Mouse (Mus musculus) liver, embryonic 14 days (tissue): ENCODE data around the gene Csf2rb2. TPM values are rescaled to one million over a fixed set of nuclear protein-coding genes. Genes with fewer than 3 reads are reported as not detected.

Experiments used
- polyA plus RNA-seq: library from polyadenylated mRNA; depleted of rRNA; stranded (reverse); fragments of >200 nt; gene quantifications from 2 replicates; pipeline ENCODE4 v1.2.3, GENCODE M21; 2012; rRNA removed

Csf2rb2 gene
- 1.4 and 2.0 TPM in 2 replicates for polyA plus RNA-seq

DNA sequence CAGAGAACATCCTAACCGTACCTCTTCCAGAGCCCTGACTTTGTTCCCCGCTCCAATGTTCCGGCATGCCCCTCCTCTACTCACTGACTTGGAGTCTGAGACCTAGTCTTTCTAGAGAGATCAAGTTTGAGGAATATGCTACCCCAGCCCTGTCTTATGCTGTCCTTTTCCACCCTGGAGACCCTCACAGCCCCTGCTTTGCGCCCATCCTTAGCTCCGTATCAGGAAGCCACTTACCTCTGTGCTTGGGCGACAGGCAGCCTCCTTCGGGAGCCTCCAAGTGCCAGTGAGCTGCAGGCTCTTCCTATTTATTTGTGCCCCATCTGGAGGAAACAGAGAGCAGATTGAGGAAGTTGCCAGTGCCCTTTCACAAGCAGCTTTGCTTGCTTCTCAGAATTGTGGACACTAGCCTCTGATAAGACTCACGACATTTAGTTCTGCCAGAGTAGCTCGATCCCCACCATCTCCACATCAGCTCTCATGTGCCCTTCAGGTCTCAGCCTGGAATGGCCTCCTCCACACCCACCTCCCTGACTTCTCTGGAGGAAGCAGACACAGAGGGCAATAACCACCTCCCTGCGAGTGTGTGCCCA, at the start of gene Csf2rb2:
Gene Csf2rb2, minus strand, starts transcription at position 381 of the 593 bp plus-strand sequence.

DNA sequence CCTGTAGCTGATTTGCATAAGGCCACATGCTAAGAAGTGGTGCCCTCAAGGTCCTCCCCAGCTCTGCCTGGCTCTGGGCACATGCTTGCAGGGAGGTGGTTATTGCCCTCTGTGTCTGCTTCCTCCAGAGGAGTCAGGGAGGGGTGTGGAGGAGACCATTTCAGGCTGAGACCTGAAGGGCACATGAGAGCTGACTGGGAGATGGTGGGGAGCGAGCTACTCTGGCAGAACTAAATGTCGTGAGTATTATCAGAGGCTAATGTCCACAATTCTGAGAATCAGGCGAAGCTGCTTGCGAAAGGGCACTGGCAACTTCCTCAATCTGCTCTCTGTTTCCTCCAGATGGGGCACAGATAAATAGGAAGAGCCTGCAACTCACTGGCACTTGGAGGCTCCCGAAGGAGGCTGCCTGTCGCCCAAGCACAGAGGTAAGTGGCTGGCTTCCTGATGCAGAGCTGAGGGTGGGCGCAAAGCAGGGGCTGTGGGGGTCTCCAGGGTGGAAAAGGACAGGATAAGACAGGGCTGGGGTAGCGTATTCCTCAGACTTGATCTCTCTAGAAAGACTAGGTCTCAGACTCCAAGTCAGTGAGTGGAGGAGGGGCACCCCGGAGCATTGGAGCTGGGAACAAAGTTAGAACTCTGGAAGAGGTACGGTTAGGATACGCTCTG, 20.3 kb upstream of the Csf2rb2 start, which contains the start of gene Csf2rb:
Gene Csf2rb, plus strand, starts transcription at position 82 of the 669 bp plus-strand sequence.

DNA sequence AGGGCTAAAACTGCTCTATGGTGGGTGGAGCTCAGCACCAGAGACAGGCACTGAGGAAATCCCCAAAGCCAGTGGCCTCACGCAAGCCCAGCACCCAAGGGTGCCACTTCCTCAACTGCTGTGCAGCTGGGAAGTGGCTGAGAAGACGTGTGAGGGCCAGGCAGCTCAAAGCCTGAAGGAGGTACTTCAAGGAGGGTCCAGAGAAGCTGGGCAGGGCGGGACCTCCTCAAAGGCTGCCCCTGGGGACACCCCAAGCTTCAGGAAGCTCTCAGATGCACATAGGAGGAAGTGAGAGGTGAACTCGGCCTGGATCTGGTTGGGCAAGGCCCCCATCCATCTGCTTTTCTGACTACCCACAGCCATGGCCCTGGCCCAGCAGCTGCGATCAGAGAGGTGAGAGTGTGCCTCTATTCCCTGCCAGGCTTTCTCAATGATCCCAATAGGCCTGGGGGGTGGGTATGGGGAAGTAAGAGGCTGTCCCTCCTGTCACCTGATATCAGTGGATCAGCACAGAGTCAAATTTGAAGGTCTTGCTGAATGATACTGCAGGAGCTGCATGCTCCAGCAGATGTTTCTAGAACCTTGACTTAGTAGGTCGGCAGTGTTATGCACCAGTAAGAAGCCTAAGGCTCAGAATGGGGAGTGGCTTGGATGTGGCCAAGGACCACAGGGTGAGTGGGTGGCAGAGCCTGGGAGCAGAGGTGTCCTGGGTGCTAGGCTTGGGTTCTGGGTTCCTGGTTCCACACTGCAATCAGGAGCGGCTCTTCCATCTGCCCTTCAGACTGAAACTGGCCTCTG, 60.6 kb downstream of the Csf2rb2 start, which contains the start of gene Ncf4:
Gene Ncf4, plus strand, starts transcription at position 107 of the 798 bp plus-strand sequence.

Other genes starting within 250 kb of the Csf2rb2 start
- not detected in 2 replicates for gene Cacng2, start 185.7 kb downstream of the Csf2rb2 start, polyA plus RNA-seq
- gene Ift27, start 131.6 kb downstream of the Csf2rb2 start, polyA plus RNA-seq, result 10.8 and 13.8 TPM in 2 replicates
- not detected in 2 replicates for gene Pvalb, start 99.3 kb downstream of the Csf2rb2 start, polyA plus RNA-seq
- 26.0 and 27.9 TPM in 2 replicates for gene Ncf4, start 60.9 kb downstream of the Csf2rb2 start, polyA plus RNA-seq
- gene Csf2rb, start 20.0 kb upstream of the Csf2rb2 start, polyA plus RNA-seq, result 3.4 and 4.9 TPM in 2 replicates
- gene Tex33, start 90.2 kb upstream of the Csf2rb2 start, polyA plus RNA-seq, result 0.05 TPM in 1 of 2 replicates, not detected in the other
- gene Tst, start 100.2 kb upstream of the Csf2rb2 start, polyA plus RNA-seq, result 79.6 and 92.2 TPM in 2 replicates
- gene Mpst, start 100.7 kb upstream of the Csf2rb2 start, polyA plus RNA-seq, result 70.0 and 89.7 TPM in 2 replicates
- 6.1 and 6.4 TPM in 2 replicates for gene Kctd17, start 122.8 kb upstream of the Csf2rb2 start, polyA plus RNA-seq
- 11.2 and 12.6 TPM in 2 replicates for gene Tmprss6, start 162.9 kb upstream of the Csf2rb2 start, polyA plus RNA-seq
- 0.20 and 0.27 TPM in 2 replicates for gene Il2rb, start 189.6 kb upstream of the Csf2rb2 start, polyA plus RNA-seq
- 4.7 TPM in 2 replicates for gene C1qtnf6, start 225.7 kb upstream of the Csf2rb2 start, polyA plus RNA-seq
- 0.01 and 0.02 TPM in 2 replicates for gene Sstr3, start 239.0 kb upstream of the Csf2rb2 start, polyA plus RNA-seq